Mouse (Mus musculus) embryonic facial prominence, embryonic 15.5 days (tissue): ENCODE data around the gene Cyp2u1. TPM values are rescaled to one million over a fixed set of nuclear protein-coding genes. Genes with fewer than 3 reads are reported as not detected.
A peak's percentile ranks its signal among the peaks of the same experiment; 100 is the strongest.

Experiments used
- ATAC-seq: fragments of 200-750 bp; cut with Nextera tagmentation; 2 replicates; pipeline ENCODE4 v1.8.0; 2017; ENCODE audit warnings: low read depth, moderate TSS enrichment; ENCODE audit not compliant: insufficient number of reproducible peaks, low FRiP score, low TSS enrichment
- H3K27ac ChIP-seq: fragments of 300-500 bp; sonication (generic); replicated peaks from 2 replicates; pipeline ENCODE4 v1.5.1; 2015; ENCODE audit warnings: mild to moderate bottlenecking, inconsistent platforms
- H3K27me3 ChIP-seq: fragments of 300-500 bp; sonication (generic); 2 replicates; pipeline ENCODE4 v1.6.1; 2015; ENCODE audit warnings: inconsistent platforms
- H3K36me3 ChIP-seq: fragments of 300-500 bp; sonication (generic); 2 replicates; pipeline ENCODE4 v1.6.1; 2015; ENCODE audit warnings: mild to moderate bottlenecking, inconsistent platforms
- H3K4me1 ChIP-seq: fragments of 300-500 bp; sonication (generic); 2 replicates; pipeline ENCODE4 v1.6.1; 2015; ENCODE audit warnings: inconsistent platforms
- H3K4me2 ChIP-seq: fragments of 300-500 bp; sonication (generic); replicated peaks from 2 replicates; pipeline ENCODE4 v1.6.1; 2015; ENCODE audit warnings: mild to moderate bottlenecking, inconsistent platforms
- H3K4me3 ChIP-seq: fragments of 300-500 bp; sonication (generic); replicated peaks from 2 replicates; pipeline ENCODE4 v1.5.1; 2015; ENCODE audit warnings: mild to moderate bottlenecking, inconsistent platforms
- H3K9ac ChIP-seq: fragments of 300-500 bp; sonication (generic); 2 replicates; pipeline ENCODE4 v1.6.1; 2015; ENCODE audit warnings: inconsistent platforms
- H3K9me3 ChIP-seq: fragments of 300-500 bp; sonication (generic); replicated peaks from 2 replicates; pipeline ENCODE4 v1.6.1; 2016; ENCODE audit warnings: inconsistent platforms
- WGBS: fragments of 180-500 bp; shearing (Covaris S2); methylation state at CpG from one replicate; pipeline ENCODE4 v1.1.7; 2015; 5-methylcytosine and 5-hydroxymethylcytosine counted together
- polyA plus RNA-seq: library from polyadenylated mRNA; unstranded; fragments of >200 nt; fragmentation: Nextera tagmentation; extraction: Ambion mirVana; gene quantifications from 2 replicates; pipeline ENCODE4 v1.2.1, GENCODE M21; 2015

Cyp2u1 gene
- polyA plus RNA-seq, 1 experiment from 2014 or later: 1.5 TPM

- Histone ChIP-seq H3K9me3 (no peaks in the 10 kb centered on the region), H3K27me3 (no peaks in the 10 kb centered on the region), H3K27ac (no peak overlapping the region), H3K4me3 (no peak overlapping the region), H3K36me3 (peaks cover 9% of the 10 kb centered on the region; the same call in 1 of the 2 replicates), H3K4me2 (no peak overlapping the region), H3K4me1 (no peaks in the 10 kb centered on the region), H3K9ac (no peak overlapping the region)
- WGBS: 95% methylated on average over 3 of the region's 3 CpGs
- no peak for ATAC-seq
Measured at GRCm38 (mm10) chr3:131255399-131255981, 47.5 kb downstream of the Cyp2u1 start.

- ATAC-seq: no peak
- Histone ChIP-seq H3K4me1 (no peaks in the 10 kb centered on the region), H3K4me2 (no peak overlapping the region), H3K27me3 (no peaks in the 10 kb centered on the region), H3K9me3 (no peaks in the 10 kb centered on the region), H3K27ac (no peak overlapping the region), H3K9ac (no peak overlapping the region), H3K36me3 (peaks cover 9% of the 10 kb centered on the region), H3K4me3 (no peak overlapping the region)
- WGBS: 95% methylated on average over 4 of the region's 4 CpGs
Measured at GRCm38 (mm10) chr3:131254991-131255390, 48.0 kb downstream of the Cyp2u1 start.

GRCm38 (mm10) chr3:131251601-131252000 lies 51.4 kb downstream of the Cyp2u1 start:
- H3K27ac ChIP-seq: no peak overlapping the region

GRCm38 (mm10) chr3:131250978-131251377 lies 52.0 kb downstream of the Cyp2u1 start:
- H3K4me3 ChIP-seq: no peak overlapping the region
- no peaks in the 10 kb centered on the region for H3K27me3 ChIP-seq
- no peak overlapping the region for H3K4me2 ChIP-seq
- 82% methylated on average over 13 of the region's 13 CpGs for WGBS
- H3K9me3 ChIP-seq: no peaks in the 10 kb centered on the region
- ATAC-seq: no peak
- H3K27ac ChIP-seq: no peak overlapping the region
- no peak overlapping the region for H3K9ac ChIP-seq
- no peaks in the 10 kb centered on the region for H3K4me1 ChIP-seq
- peaks cover 38% of the 10 kb centered on the region for H3K36me3 ChIP-seq

More at GRCm38 (mm10) chr3:131251601-131252000, 51.4 kb downstream of the Cyp2u1 start:
- ATAC-seq: no peak
- H3K4me2 ChIP-seq: no peak overlapping the region
- H3K4me1 ChIP-seq: no peaks in the 10 kb centered on the region
- H3K9ac ChIP-seq: no peak overlapping the region
- 87% methylated on average over 7 of the region's 7 CpGs for WGBS
- peaks cover 37% of the 10 kb centered on the region for H3K36me3 ChIP-seq
- H3K9me3 ChIP-seq: no peaks in the 10 kb centered on the region
- H3K27me3 ChIP-seq: no peaks in the 10 kb centered on the region
- H3K4me3 ChIP-seq: no peak overlapping the region

- Histone ChIP-seq H3K9ac (no peak overlapping the region), H3K4me3 (no peak overlapping the region), H3K4me1 (0 out of 2 replicates have a peak, but pooled peaks cover 1% of the 10 kb centered on the region), H3K9me3 (no peaks in the 10 kb centered on the region), H3K27me3 (no peaks in the 10 kb centered on the region), H3K27ac (0 out of 2 replicates have a peak overlapping the region, but pooled peaks have one; percentile 24), H3K36me3 (peaks cover 38% of the 10 kb centered on the region), H3K4me2 (no peak overlapping the region)
- ATAC-seq: no peak
- 76% methylated on average over 2 of the region's 2 CpGs for WGBS
Measured at GRCm38 (mm10) chr3:131250283-131250682, 52.7 kb downstream of the Cyp2u1 start.

GRCm38 (mm10) chr3:131248444-131248843 lies 54.6 kb downstream of the Cyp2u1 start:
- Histone ChIP-seq H3K9ac (no peak overlapping the region), H3K27me3 (no peaks in the 10 kb centered on the region), H3K36me3 (peaks cover 41% of the 10 kb centered on the region), H3K4me3 (no peak overlapping the region), H3K27ac (no peak overlapping the region), H3K9me3 (no peaks in the 10 kb centered on the region), H3K4me2 (no peak overlapping the region), H3K4me1 (0 out of 2 replicates have a peak, but pooled peaks cover 2% of the 10 kb centered on the region)
- no peak for ATAC-seq
- WGBS: 80% methylated on average over 10 of the region's 10 CpGs

- Histone ChIP-seq H3K27me3 (no peaks in the 10 kb centered on the region), H3K9me3 (no peaks in the 10 kb centered on the region), H3K27ac (no peak overlapping the region), H3K4me3 (no peak overlapping the region), H3K4me2 (no peak overlapping the region), H3K36me3 (peaks cover 41% of the 10 kb centered on the region), H3K9ac (no peak overlapping the region), H3K4me1 (0 out of 2 replicates have a peak, but pooled peaks cover 2% of the 10 kb centered on the region)
- ATAC-seq: no peak
- 86% methylated on average over 5 of the region's 5 CpGs for whole genome bisulfite sequencing
Measured at GRCm38 (mm10) chr3:131247851-131248250, 55.2 kb downstream of the Cyp2u1 start.

GRCm38 (mm10) chr3:131247447-131247846 lies 55.6 kb downstream of the Cyp2u1 start:
- Histone ChIP-seq H3K4me1 (0 out of 2 replicates have a peak, but pooled peaks cover 2% of the 10 kb centered on the region), H3K36me3 (peaks cover 43% of the 10 kb centered on the region), H3K27me3 (no peaks in the 10 kb centered on the region), H3K4me2 (no peak overlapping the region), H3K9ac (no peak overlapping the region), H3K9me3 (no peaks in the 10 kb centered on the region), H3K27ac (no peak overlapping the region), H3K4me3 (no peak overlapping the region)
- 77% methylated on average over 6 of the region's 6 CpGs for WGBS
- no peak for ATAC-seq

GRCm38 (mm10) chr3:131246579-131247046 lies 56.4 kb downstream of the Cyp2u1 start:
- no peak overlapping the region for H3K9ac ChIP-seq
- no peak overlapping the region for H3K27ac ChIP-seq
- WGBS: 91% methylated on average over 8 of the region's 8 CpGs
- no peak for ATAC-seq
- H3K27me3 ChIP-seq: no peaks in the 10 kb centered on the region
- H3K9me3 ChIP-seq: no peaks in the 10 kb centered on the region
- no peak overlapping the region for H3K4me3 ChIP-seq
- no peak overlapping the region for H3K4me2 ChIP-seq
- H3K36me3 ChIP-seq: peaks cover 51% of the 10 kb centered on the region
- H3K4me1 ChIP-seq: 0 out of 2 replicates have a peak, but pooled peaks cover 2% of the 10 kb centered on the region

GRCm38 (mm10) chr3:131245766-131246578 lies 57.1 kb downstream of the Cyp2u1 start:
- Histone ChIP-seq H3K9me3 (no peaks in the 10 kb centered on the region), H3K27ac (no peak overlapping the region), H3K9ac (no peak overlapping the region), H3K27me3 (no peaks in the 10 kb centered on the region), H3K4me2 (no peak overlapping the region), H3K4me1 (0 out of 2 replicates have a peak, but pooled peaks cover 2% of the 10 kb centered on the region), H3K36me3 (peaks cover 57% of the 10 kb centered on the region), H3K4me3 (no peak overlapping the region)
- ATAC-seq: no peak
- 52% methylated on average over 11 of the region's 11 CpGs for WGBS
